Comparison of ENCODE assay signal across 8 mouse cellular contexts in genomic region chr6:91212571-91212970, GRCm38 (mm10). TPM values are rescaled to one million over a fixed set of nuclear protein-coding genes. Genes with fewer than 3 reads are reported as not detected.
DNase-seq lines count a peak whose midpoint lies in the region; ATAC-seq and TF ChIP-seq lines count a peak whose summit lies in the region.

No protein-coding gene starts in this region.

- ATAC-seq in intestine, postnatal 0 days = peak; percentile 13; the same call in 1 of the 2 replicates
- peak; percentile 77 for ATAC-seq in lung, embryonic 14.5 days (ENCODE audit: insufficient read depth)

- H3K4me1 ChIP-seq in intestine, postnatal 0 days (replicated peaks; ENCODE audit: control insufficient read depth, insufficient read depth, low read length) = no peaks in the 10 kb centered on the region
- peaks cover 5% of the 10 kb centered on the region; the same call in 1 of the 2 replicates for H3K4me1 ChIP-seq in lung, embryonic 14.5 days (ENCODE audit: insufficient read depth)

- H3K27me3 ChIP-seq in intestine, postnatal 0 days (replicated peaks; ENCODE audit: control insufficient read depth, insufficient read depth, low read length) = peaks cover 25% of the 10 kb centered on the region; the same call in 1 of the 2 replicates
- peaks cover 9% of the 10 kb centered on the region for H3K27me3 ChIP-seq in lung, embryonic 14.5 days (ENCODE audit: insufficient read depth, low read length)

- no peak for TF ChIP-seq CTCF in intestine, postnatal 0 days (IDR thresholded peaks at IDR 0.05; ENCODE audit: low read depth)
- TF ChIP-seq CTCF in lung, embryonic 14.5 days (IDR thresholded peaks at IDR 0.05; ENCODE audit: low read depth) = no peak

- H3K9ac ChIP-seq in intestine, postnatal 0 days (ENCODE audit: low read depth, low read length) = no peak overlapping the region
- peak overlapping the region; percentile 10; the same call in 1 of the 2 replicates for H3K9ac ChIP-seq in lung, embryonic 14.5 days

- H3K4me2 ChIP-seq in intestine, postnatal 0 days (replicated peaks; ENCODE audit: low read depth) = peak overlapping the region; percentile 55
- H3K4me2 ChIP-seq in lung, embryonic 14.5 days = peak overlapping the region; percentile 56

- peak; percentile 52 for DNase-seq in ovary, adult 18-20 months (ENCODE audit: low spot score)
- DNase-seq in ovary, postnatal 10 days (ENCODE audit: low spot score) = no peak
- peak; percentile 93 for DNase-seq in embryo, embryonic 11 days
- DNase-seq in heart, adult 18-20 months = peak; percentile 88
- peak; percentile 85 for DNase-seq in lung, embryonic 14.5 days
- peak; percentile 77 for DNase-seq in retina, embryonic 14.5 days (ENCODE audit: low spot score)
- no peak for DNase-seq in cerebellum, adult 8-10 months

- H3K27ac ChIP-seq in intestine, postnatal 0 days (ENCODE audit: low read depth, low read length) = no peak overlapping the region
- no peak overlapping the region for H3K27ac ChIP-seq in lung, embryonic 14.5 days (ENCODE audit: low read depth)

- WGBS in intestine, postnatal 0 days = 2% methylated on average over 29 of the region's 29 CpGs
- WGBS in lung, embryonic 14.5 days = 1% methylated on average over 28 of the region's 29 CpGs

- no peaks in the 10 kb centered on the region for H3K9me3 ChIP-seq in intestine, postnatal 0 days (ENCODE audit: control insufficient read depth)
- no peaks in the 10 kb centered on the region for H3K9me3 ChIP-seq in lung, embryonic 14.5 days (ENCODE audit: low read depth, low read length)

- H3K36me3 ChIP-seq in intestine, postnatal 0 days (ENCODE audit: control insufficient read depth, insufficient read depth) = no peaks in the 10 kb centered on the region
- no peaks in the 10 kb centered on the region for H3K36me3 ChIP-seq in lung, embryonic 14.5 days (ENCODE audit: insufficient read depth)

- peak overlapping the region; percentile 20; the same call in 1 of the 2 replicates for H3K4me3 ChIP-seq in intestine, postnatal 0 days (ENCODE audit: low read depth, low read length)
- peak overlapping the region; percentile 32 for H3K4me3 ChIP-seq in lung, embryonic 14.5 days (ENCODE audit: low read depth, low read length)

RNA-seq across cellular contexts. Expression of gene Fbln2, which starts 0.3 kb away (rescaled TPM):
- 10 to 100 TPM; 42.0 to 43.1 TPM for total RNA-seq in heart, adult 18-20 months (2021)
- 19.5 and 24.1 TPM in 2 replicates for polyA plus RNA-seq in intestine, postnatal 0 days (2015; fragmentation: Nextera tagmentation; extraction: Ambion mirVana)
- polyA plus RNA-seq in lung, embryonic 14.5 days (2014; fragmentation: Nextera tagmentation; extraction: Ambion mirVana) = 22.9 and 32.3 TPM in 2 replicates

RNA-seq across cellular contexts. Expression of gene Hdac11, which starts 56.1 kb away (rescaled TPM):
- 10 to 100 TPM; 20.9 to 21.3 TPM for total RNA-seq in heart, adult 18-20 months (2021)
- polyA plus RNA-seq in intestine, postnatal 0 days (2015; fragmentation: Nextera tagmentation; extraction: Ambion mirVana) = 4.2 and 4.8 TPM in 2 replicates
- 8.1 and 8.8 TPM in 2 replicates for polyA plus RNA-seq in lung, embryonic 14.5 days (2014; fragmentation: Nextera tagmentation; extraction: Ambion mirVana)

Comparison
In these comparisons a context has a peak if more than half of its experiments do, and no peak if none do; other contexts are left out.
1. DNase-seq: peak in ovary, adult 18-20 months (single experiment), embryo, embryonic 11 days (single experiment), heart, adult 18-20 months (2 of 2), lung, embryonic 14.5 days (single experiment) and retina, embryonic 14.5 days (single experiment); none in ovary, postnatal 10 days (single experiment) and cerebellum, adult 8-10 months (single experiment).